Mouse (Mus musculus) kidney, postnatal 14 days (tissue): ENCODE data around the gene Zfp605.
"Not testable (repeated sequence)": the region's sequence is repeated elsewhere in the genome, so short reads cannot be mapped to it uniquely, and the experiment has no call there.

ENCODE experiments used
- DNase-seq: peaks from one replicate; pipeline ENCODE4 v3.0.0; 2022; ENCODE audit warnings: mixed read lengths

Gene Zfp605

GRCm38 (mm10) chr5:110109991-110110441 lies at the start of gene Zfp605:
Zfp605 (plus strand) TSS chr5:110110092.
- DNase-seq = peak; percentile 91

GRCm38 (mm10) chr5:110072413-110072812 lies 37.5 kb upstream of the Zfp605 start, which contains the start of gene Gm17655:
Gm17655 (minus strand) TSS chr5:110072513.
- DNase-seq = not testable (repeated sequence)

DNA sequence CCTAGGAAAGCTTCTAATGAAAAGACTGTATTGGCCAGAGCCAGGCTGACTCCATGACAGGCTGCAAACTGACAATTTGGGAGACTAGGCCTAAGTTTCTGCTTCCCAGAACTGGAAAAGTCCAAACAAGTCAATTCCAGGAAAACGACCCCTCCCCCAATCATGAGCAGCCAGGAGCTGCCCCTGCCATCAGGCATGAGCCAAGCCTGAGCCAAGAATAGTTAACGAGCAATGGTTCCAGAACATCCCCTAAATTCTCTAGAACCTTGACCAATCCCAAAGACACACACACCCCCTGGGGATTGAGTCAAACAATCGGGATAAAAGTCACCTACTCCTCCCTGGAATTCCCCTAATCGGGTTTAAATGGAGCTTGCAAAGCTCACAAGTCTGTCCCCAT lies 26.9 kb upstream of the Zfp605 start:
- no peak for DNase-seq

DNA sequence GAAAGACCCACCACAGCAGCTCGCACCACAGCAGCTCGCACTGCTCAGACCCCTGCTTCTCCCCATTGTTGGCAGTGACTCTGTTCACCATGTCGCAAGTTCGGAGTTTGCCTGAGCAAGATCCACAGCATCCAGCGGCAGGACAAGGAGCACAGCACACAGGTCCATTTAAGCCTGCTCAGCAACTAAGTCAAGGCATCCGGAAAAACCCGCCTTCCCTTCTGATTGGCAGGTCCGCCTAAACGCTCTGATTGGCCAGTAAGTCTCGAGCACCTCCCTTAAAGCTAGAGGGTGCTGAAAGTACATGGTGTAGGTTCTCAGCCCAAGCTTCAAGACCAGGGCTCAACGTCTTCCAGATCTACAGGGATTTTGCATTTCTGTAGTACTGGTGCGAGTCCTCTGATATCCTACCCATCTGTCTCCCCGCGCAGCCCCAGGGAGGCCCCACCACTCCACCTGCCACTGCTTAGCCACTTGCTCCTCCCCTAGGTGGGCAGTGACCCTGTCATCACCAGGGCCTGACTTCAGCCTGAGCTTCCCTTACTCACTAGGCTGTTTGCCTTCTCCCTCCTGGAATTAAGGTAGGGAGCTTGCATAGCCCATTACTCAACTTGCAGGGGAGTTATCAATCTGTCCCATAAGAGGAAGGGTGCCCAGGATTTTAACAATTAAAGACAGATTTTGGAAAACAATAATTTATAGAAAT lies 23.6 kb upstream of the Zfp605 start:
- no peak for DNase-seq

DNA sequence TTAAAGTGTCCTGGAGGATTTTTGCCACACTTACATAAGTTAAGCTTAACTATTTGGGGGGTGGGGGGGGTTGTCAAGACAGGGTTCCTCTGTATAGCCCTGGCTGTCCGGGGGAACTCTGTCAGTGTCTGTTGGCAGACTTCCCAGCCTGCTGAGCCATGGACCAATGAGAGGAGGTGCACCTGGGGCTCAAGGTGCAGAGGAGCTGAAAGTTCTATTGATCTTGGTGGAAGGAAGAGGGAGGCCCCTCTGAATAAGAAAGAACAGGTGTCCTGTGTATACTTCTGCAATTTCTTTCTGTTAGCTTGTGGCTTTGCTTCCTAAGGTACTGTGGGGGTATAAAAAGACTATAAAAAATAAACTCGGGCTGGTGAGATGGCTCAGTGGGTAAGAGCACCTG lies 18.3 kb upstream of the Zfp605 start:
- DNase-seq = no peak

GRCm38 (mm10) chr5:110094030-110094846 lies 15.7 kb upstream of the Zfp605 start, which contains the start of gene Gm35315:
Gm35315 (minus strand) TSS chr5:110094420.
- DNase-seq = peak; percentile 91

GRCm38 (mm10) chr5:110094847-110095213 lies 15.1 kb upstream of the Zfp605 start:
- no peak for DNase-seq

DNA sequence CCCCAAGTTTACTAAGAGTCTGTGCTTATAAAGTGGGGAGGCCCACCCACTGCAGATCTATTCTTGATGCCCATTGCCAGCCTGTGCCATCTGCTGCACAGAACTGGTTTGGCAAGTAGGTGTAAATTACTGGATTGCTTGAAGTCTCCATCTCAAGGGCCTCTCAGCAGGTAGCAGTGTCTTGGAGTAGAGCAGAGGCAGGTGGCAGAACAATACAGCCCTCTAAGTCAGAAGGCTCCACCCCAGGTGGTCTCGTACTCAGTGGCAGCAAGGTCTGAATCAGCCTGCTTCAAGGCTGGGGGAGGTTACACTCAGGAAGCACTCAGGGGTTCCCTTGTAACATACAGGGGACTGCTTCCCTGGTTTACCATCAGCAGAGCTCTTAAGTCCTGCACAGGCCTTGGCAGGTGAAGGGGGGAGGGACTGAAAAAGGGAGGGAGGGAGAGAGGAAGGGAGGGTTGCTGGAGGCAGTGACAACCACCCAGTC lies 10.9 kb upstream of the Zfp605 start:
- DNase-seq = no peak

- DNase-seq = peak; percentile 53
Measured at GRCm38 (mm10) chr5:110099656-110100580, 10.0 kb upstream of the Zfp605 start, which contains the start of gene Plcxd1. Plcxd1 (plus strand) TSS chr5:110099969.

- peak; percentile 41 for DNase-seq
Measured at GRCm38 (mm10) chr5:110100921-110101631, 8.8 kb upstream of the Zfp605 start.

DNA sequence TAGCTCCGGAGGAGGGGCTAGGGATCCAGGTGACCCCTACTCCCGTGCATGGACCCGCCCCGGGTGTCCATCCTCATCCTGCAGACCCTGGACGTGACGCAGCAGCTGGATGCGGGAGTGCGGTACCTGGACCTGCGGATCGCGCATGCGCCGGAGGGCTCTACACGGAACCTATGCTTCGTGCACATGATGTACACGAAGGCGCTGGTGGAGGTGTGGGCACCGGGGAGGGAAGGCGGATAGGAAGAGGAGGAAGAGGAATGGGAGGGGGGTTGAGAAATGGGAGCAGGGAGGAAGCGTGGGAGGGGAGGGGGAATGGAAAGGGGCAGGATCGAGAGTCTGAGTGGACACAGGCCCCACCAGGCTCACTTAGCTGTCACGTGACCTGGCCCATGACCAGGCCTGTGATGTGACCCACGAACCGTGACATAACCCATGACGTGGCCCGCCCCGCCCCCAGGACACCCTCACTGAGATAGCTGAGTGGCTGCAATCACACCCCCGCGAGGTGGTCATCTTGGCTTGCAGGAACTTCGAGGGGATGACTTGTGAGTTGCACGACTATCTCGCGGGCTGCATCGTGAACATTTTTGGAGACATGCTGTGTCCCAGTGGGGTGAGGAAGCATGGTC lies 8.1 kb upstream of the Zfp605 start:
- peak; percentile 61 for DNase-seq

- no peak for DNase-seq
Measured at GRCm38 (mm10) chr5:110102429-110102828, 7.5 kb upstream of the Zfp605 start.

DNA sequence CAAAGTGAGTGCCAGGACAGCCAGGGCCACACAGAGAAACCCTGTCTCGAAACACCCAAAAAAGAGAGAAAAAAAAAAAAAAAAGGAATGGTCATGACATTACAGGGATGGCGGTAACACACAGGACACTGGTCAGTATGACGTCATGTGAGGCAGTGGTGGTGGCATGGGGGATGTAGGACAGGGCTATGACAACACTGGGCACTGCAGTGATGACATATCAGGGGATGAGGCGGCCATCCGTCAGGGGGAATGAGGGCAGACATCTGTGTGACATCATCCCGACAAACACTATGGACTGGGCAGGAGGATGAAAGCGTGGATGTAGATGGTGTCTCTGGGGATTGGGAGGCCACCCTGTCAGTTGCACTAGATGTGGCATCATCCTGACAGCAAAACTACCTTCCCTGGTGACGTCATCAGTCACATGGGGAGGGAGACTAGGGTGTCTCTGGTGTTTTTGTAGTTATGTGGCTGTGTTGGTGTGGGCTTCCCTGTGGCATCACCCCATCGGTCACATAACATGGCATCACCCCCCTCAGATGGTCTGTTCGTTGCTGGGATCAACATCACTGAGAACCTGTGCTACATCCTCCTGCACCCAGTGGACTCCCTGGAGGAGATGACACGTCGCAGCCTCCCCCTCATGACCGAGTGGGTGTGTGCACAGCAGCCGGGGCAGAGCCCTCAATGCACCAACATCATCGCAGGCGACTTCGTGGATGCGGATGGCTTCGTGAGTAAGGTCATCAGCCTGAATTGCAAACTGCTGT lies 6.9 kb upstream of the Zfp605 start:
- no peak for DNase-seq

DNA sequence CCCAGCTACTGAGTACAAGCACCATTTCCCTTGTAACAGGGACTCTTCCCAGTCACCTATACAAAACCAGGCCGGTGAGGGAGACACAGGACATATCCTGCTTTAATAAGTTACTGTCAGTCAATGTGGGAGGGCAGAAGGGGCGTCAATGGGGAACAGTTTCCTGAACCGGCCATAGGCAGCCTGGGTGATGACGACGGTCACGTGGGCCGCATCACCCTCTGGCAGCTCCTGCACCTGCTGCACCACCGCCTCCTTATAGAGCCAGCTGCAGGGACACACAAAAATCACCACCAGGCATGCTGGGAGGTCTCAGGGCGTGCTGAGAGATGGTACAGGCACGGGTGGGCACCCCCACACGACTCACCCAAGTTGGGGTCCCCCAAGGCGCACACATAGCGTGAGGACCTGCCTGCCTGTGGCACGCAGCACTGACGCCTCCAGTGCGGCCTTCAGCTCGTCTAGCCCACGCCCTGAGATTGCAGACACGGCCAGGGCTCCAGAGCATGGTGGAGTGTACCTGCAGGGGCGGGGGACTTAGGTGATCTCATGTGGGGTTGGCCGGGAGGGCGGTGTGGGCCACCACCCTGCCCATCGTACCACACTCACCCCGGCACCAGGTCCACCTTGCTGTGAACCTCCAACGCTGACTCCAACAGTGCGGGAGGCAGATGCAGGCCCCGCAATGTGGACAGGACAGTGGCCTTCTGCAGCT lies 5.8 kb upstream of the Zfp605 start:
- no peak for DNase-seq

GRCm38 (mm10) chr5:110104616-110105380 lies 5.1 kb upstream of the Zfp605 start:
- no peak for DNase-seq

- DNase-seq = no peak
Measured at GRCm38 (mm10) chr5:110106140-110106871, 3.6 kb upstream of the Zfp605 start.

GRCm38 (mm10) chr5:110106901-110107564 lies 2.9 kb upstream of the Zfp605 start:
- DNase-seq = peak; percentile 8
